Mouse (Mus musculus) neural tube, embryonic 12.5 days (tissue): ENCODE measurements around the gene Ccdc130. TPM values are rescaled to one million over a fixed set of nuclear protein-coding genes. Genes with fewer than 3 reads are reported as not detected.

ENCODE experiments used
- ATAC-seq: fragments of 200-750 bp; cut with Nextera tagmentation; 2 replicates; pipeline ENCODE4 v1.8.0; 2017; ENCODE audit warnings: low read depth, mild to moderate bottlenecking, moderate TSS enrichment, moderate library complexity; ENCODE audit not compliant: low FRiP score
- H3K27ac ChIP-seq: fragments of 300-500 bp; sonication (generic); 2 replicates; pipeline ENCODE4 v1.5.1; 2016
- H3K27me3 ChIP-seq: fragments of 300-500 bp; sonication (generic); replicated peaks from 2 replicates; pipeline ENCODE4 v1.6.1; 2016; ENCODE audit warnings: mild to moderate bottlenecking
- H3K36me3 ChIP-seq: fragments of 300-500 bp; sonication (generic); 2 replicates; pipeline ENCODE4 v1.6.1; 2016; ENCODE audit warnings: mild to moderate bottlenecking
- H3K4me1 ChIP-seq: fragments of 300-500 bp; sonication (generic); 2 replicates; pipeline ENCODE4 v1.6.1; 2016
- H3K4me2 ChIP-seq: fragments of 300-500 bp; sonication (generic); replicated peaks from 2 replicates; pipeline ENCODE4 v1.6.1; 2016; ENCODE audit warnings: mild to moderate bottlenecking
- H3K4me3 ChIP-seq: fragments of 300-500 bp; sonication (generic); 2 replicates; pipeline ENCODE4 v1.5.1; 2016
- H3K9ac ChIP-seq: fragments of 300-500 bp; sonication (generic); 2 replicates; pipeline ENCODE4 v1.6.1; 2016; ENCODE audit warnings: mild to moderate bottlenecking
- H3K9me3 ChIP-seq: fragments of 300-500 bp; sonication (generic); 2 replicates; pipeline ENCODE4 v1.6.1; 2016; ENCODE audit warnings: mild to moderate bottlenecking
- WGBS: fragments of 180-500 bp; shearing (Covaris S2); methylation state at CpG from one replicate; pipeline ENCODE4 v1.1.7; 2016; 5-methylcytosine and 5-hydroxymethylcytosine counted together
- microRNA counts: library from miRNA; unstranded; fragments of <30 nt; microRNA quantifications from one replicate; lab custom pipeline; 2017
- microRNA-seq: library from miRNA; unstranded; fragments of <30 nt; microRNA quantifications from one replicate; pipeline ENCODE4, GENCODE M21; 2017
- polyA plus RNA-seq: library from polyadenylated mRNA; unstranded; fragments of >200 nt; fragmentation: Nextera tagmentation; extraction: Ambion mirVana; gene quantifications from 2 replicates; pipeline ENCODE4 v1.2.1, GENCODE M21; 2016

The Ccdc130 gene
- polyA plus RNA-seq, 1 experiment from 2014 or later, result 25.1 TPM

DNA sequence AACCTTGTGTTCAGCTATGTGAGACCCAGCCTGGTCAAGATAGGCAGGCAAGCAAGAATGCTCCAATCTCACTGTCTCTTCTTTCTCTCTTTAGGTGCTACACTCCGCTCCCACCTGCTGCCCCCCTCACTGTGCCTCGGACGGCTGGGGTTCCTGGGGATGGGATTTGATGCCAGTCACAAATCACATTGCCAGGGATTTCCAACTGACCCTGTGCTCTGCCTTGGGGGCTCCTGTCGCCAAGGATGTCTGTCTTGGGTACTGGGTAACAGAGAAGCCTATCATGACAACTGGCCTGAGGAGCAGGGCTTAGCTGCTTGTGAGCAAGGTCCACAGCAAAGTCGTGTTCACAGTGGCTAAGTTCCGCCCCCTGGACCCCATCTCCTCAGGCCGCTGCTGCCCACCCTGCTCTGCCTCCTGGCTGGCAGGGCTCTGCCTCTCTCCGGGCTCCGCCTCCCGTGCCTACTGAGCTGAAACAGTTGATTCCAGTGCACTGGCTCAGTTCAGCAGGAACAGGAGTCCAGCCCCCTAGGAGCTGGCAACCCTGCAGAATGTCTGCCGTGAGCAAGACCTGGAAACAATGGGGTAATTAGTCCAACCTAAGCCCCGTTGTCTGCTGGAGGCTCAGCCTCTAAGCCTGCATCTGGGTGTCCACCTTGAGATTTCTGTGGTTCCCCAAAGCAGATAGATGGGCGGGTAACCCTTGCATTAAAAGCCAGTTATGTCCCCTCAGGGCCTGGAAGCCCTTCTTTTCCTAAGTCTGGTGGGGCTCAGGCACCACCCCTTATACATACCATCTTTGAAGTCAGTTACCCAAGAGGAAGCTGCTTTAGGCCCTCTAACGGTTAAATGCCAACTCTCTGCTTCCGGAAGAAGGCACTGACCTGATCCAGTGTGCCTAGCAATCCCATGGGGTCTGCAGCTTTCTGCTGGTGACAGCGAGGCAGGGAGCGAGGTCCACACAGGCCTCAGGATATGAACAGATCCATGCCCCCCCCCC, 61.5 kb downstream of the Ccdc130 start:
- Histone ChIP-seq H3K9ac (peak overlapping the region; percentile 35; the same call in 1 of the 2 replicates), H3K36me3 (peaks cover 46% of the 10 kb centered on the region), H3K4me2 (no peak overlapping the region; the same call in 1 of the 2 replicates), H3K4me1 (peaks cover 35% of the 10 kb centered on the region), H3K4me3 (no peak overlapping the region), H3K27ac (peak overlapping the region; percentile 17; the same call in 1 of the 2 replicates), H3K27me3 (no peaks in the 10 kb centered on the region), H3K9me3 (no peaks in the 10 kb centered on the region)
- whole genome bisulfite sequencing, result 51% methylated on average over 17 of the region's 17 CpGs
- no peak; the same call in 1 of the 2 replicates for ATAC-seq

DNA sequence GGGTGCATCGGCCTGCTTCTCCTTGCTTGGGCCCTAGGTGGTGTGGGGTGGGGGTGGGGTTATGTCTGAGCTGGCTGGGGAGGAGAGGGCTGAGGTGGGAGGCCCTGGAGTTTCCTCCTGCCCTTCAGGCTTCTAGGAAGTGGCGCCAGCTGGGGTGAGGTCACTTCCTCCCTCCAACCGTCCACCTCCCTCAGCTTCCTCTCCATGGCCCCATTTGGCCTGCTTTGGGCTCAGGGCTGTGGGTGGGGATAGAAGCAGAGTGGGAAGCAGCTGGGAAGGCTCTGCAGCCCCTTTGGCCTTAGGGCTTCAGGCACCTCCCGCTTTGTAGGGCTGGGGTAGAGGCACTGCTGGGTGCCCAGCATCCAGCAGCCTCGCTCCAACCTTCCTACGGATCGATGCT, 62.4 kb downstream of the Ccdc130 start:
- Histone ChIP-seq H3K36me3 (peaks cover 37% of the 10 kb centered on the region), H3K27me3 (no peaks in the 10 kb centered on the region), H3K9me3 (no peaks in the 10 kb centered on the region), H3K4me2 (0 out of 2 replicates have a peak overlapping the region, but pooled peaks have one; percentile 3), H3K9ac (no peak overlapping the region), H3K4me3 (no peak overlapping the region), H3K27ac (0 out of 2 replicates have a peak overlapping the region, but pooled peaks have one; percentile 17), H3K4me1 (peaks cover 44% of the 10 kb centered on the region)
- no peak for ATAC-seq
- WGBS, result 69% methylated on average over 7 of the region's 7 CpGs

MicroRNA genes within 50 kb of the gene (microRNA counts, 519-probe panel; counts per million panel counts)
- microRNA mmu-miR-23a (lab: Ali Mortazavi, UCI), result 5,466 counts per million, percentile 87 among the panel's probes with 10 or more counts
- microRNA mmu-miR-27a (lab: Ali Mortazavi, UCI), result 6,467 counts per million, percentile 93 among the panel's probes with 10 or more counts

Small RNA genes lying within 50 kb of the gene (microRNA-seq; reads per million reads assigned to microRNA genes)
- 4,732 reads per million, percentile 90 among the genes with 10 or more reads in this experiment for gene Mir23a
- gene Mir24-2, result not detected
- gene Mir27a, result 100 reads per million, percentile 52 among the genes with 10 or more reads in this experiment
- not detected for gene Mir3074-2

Other genes with a start within 250 kb of the Ccdc130 start
- 10.2 and 10.8 TPM in 2 replicates for gene Palm3, start 248.9 kb downstream of the Ccdc130 start, polyA plus RNA-seq
- 0.28 and 0.29 TPM in 2 replicates for gene Il27ra, start 227.8 kb downstream of the Ccdc130 start, polyA plus RNA-seq
- not detected in 2 replicates for gene Rln3, start 225.4 kb downstream of the Ccdc130 start, polyA plus RNA-seq
- 1.6 and 2.2 TPM in 2 replicates for gene Gm10643, start 205.2 kb downstream of the Ccdc130 start, polyA plus RNA-seq
- 9.1 and 9.3 TPM in 2 replicates for gene Rfx1, start 203.5 kb downstream of the Ccdc130 start, polyA plus RNA-seq
- 18.0 and 19.6 TPM in 2 replicates for gene Dcaf15, start 165.6 kb downstream of the Ccdc130 start, polyA plus RNA-seq
- gene Podnl1, start 144.4 kb downstream of the Ccdc130 start, polyA plus RNA-seq, result 0.28 and 0.37 TPM in 2 replicates
- gene Cc2d1a, start 122.4 kb downstream of the Ccdc130 start, polyA plus RNA-seq, result 16.9 and 18.0 TPM in 2 replicates
- 1.9 and 2.0 TPM in 2 replicates for gene 4930432K21Rik, start 122.4 kb downstream of the Ccdc130 start, polyA plus RNA-seq
- gene Nanos3, start 85.2 kb downstream of the Ccdc130 start, polyA plus RNA-seq, result 5.3 and 6.3 TPM in 2 replicates
- gene Zswim4, start 33.3 kb downstream of the Ccdc130 start, polyA plus RNA-seq, result 52.8 and 57.9 TPM in 2 replicates
- gene D8Ertd738e, start 20.7 kb downstream of the Ccdc130 start, polyA plus RNA-seq, result 256 and 282 TPM in 2 replicates
- gene Mri1, start 13.1 kb downstream of the Ccdc130 start, polyA plus RNA-seq, result 60.7 and 63.3 TPM in 2 replicates
- 19.6 and 20.5 TPM in 2 replicates for gene Cacna1a, start 118.1 kb upstream of the Ccdc130 start, polyA plus RNA-seq